Mouse (Mus musculus) neural tube, embryonic 11.5 days (tissue): ENCODE results near the gene Tigit. TPM values are rescaled to one million over a fixed set of nuclear protein-coding genes. Genes with fewer than 3 reads are reported as not detected.

Source experiments
- ATAC-seq: fragments of 200-750 bp; cut with Nextera tagmentation; 2 replicates; pipeline ENCODE4 v1.8.0; 2017; ENCODE audit warnings: moderate number of reproducible peaks, mild to moderate bottlenecking, moderate TSS enrichment, moderate library complexity; ENCODE audit not compliant: insufficient read depth, low FRiP score, low TSS enrichment
- DNase-seq: peaks from one replicate; pipeline ENCODE4 v3.0.0-alpha.2; 2015; ENCODE audit warnings: low spot score
- H3K27ac ChIP-seq: fragments of 300-500 bp; sonication (generic); 2 replicates; pipeline ENCODE4 v1.5.1; 2014; ENCODE audit warnings: low read depth, mild to moderate bottlenecking, low read length
- H3K27me3 ChIP-seq: fragments of 300-500 bp; sonication (generic); 2 replicates; pipeline ENCODE4 v1.6.1; 2014; ENCODE audit warnings: mild to moderate bottlenecking, low read length, mixed read lengths; ENCODE audit not compliant: control insufficient read depth, insufficient read depth
- H3K36me3 ChIP-seq: fragments of 300-500 bp; sonication (generic); 2 replicates; pipeline ENCODE4 v1.6.1; 2014; ENCODE audit warnings: mild to moderate bottlenecking, low read length, moderate library complexity, mixed read lengths; ENCODE audit not compliant: control insufficient read depth, insufficient read depth
- H3K4me1 ChIP-seq: fragments of 300-500 bp; sonication (generic); 2 replicates; pipeline ENCODE4 v1.6.1; 2014; ENCODE audit warnings: low read length, mixed read lengths; ENCODE audit not compliant: control insufficient read depth, insufficient read depth
- H3K4me2 ChIP-seq: fragments of 300-500 bp; sonication (generic); 2 replicates; pipeline ENCODE4 v1.6.1; 2014; ENCODE audit warnings: low read depth, mild to moderate bottlenecking, moderate library complexity
- H3K4me3 ChIP-seq: fragments of 300-500 bp; sonication (generic); 2 replicates; pipeline ENCODE4 v1.5.1; 2014; ENCODE audit warnings: low read depth, low read length
- H3K9ac ChIP-seq: fragments of 300-500 bp; sonication (generic); 2 replicates; pipeline ENCODE4 v1.6.1; 2014; ENCODE audit warnings: mild to moderate bottlenecking, low read length
- H3K9me3 ChIP-seq: fragments of 300-500 bp; sonication (generic); 2 replicates; pipeline ENCODE4 v1.6.1; 2016; ENCODE audit warnings: low read length; ENCODE audit not compliant: control insufficient read depth
- WGBS: fragments of 180-500 bp; shearing (Covaris S2); extraction: QIAGEN DNeasy Blood & Tissue Kit; methylation state at CpG from one replicate; pipeline ENCODE4 v1.1.7; 2014; 5-methylcytosine and 5-hydroxymethylcytosine counted together
- polyA plus RNA-seq: library from polyadenylated mRNA; unstranded; fragments of >200 nt; fragmentation: Nextera tagmentation; extraction: Ambion mirVana; gene quantifications from 2 replicates; pipeline ENCODE4 v1.2.1, GENCODE M21; 2014

Gene Tigit
- polyA plus RNA-seq, 1 experiment from 2014 or later = not detected

GRCm38 (mm10) chr16:43634037-43634436 lies 29.9 kb downstream of the Tigit start:
- no peak overlapping the region for H3K9ac ChIP-seq
- H3K27me3 ChIP-seq = no peaks in the 10 kb centered on the region
- H3K27ac ChIP-seq = no peak overlapping the region
- no peak for DNase-seq
- ATAC-seq = no peak
- no peaks in the 10 kb centered on the region for H3K4me1 ChIP-seq
- no peak overlapping the region for H3K4me3 ChIP-seq
- H3K4me2 ChIP-seq = no peak overlapping the region
- no peaks in the 10 kb centered on the region for H3K36me3 ChIP-seq
- no peaks in the 10 kb centered on the region for H3K9me3 ChIP-seq
- 85% methylated on average over 7 of the region's 7 CpGs for WGBS

DNA sequence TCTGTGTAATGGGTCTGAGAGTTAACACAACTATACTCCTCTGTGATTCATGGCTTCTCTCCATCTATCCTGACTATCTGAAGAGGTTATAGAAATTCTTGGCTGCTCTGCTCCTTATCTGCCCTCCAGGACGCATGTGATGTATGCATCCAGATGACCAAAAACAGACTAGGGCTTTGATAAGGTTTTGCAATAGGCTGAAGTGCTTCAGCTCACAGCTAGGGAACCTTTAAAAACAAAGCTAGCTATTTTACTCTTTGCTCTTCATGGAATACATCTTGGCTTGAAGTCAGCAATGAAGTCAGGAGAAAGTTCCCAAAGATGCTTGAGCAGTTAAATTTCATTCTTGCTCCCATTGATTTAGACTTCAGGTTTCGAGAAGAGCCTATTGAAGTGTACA lies 32.2 kb downstream of the Tigit start:
- Histone ChIP-seq H3K27ac (no peak overlapping the region), H3K27me3 (no peaks in the 10 kb centered on the region), H3K4me2 (no peak overlapping the region), H3K36me3 (no peaks in the 10 kb centered on the region), H3K4me3 (no peak overlapping the region), H3K4me1 (no peaks in the 10 kb centered on the region), H3K9me3 (no peaks in the 10 kb centered on the region), H3K9ac (no peak overlapping the region)
- WGBS = 83% methylated on average over 2 of the region's 2 CpGs
- DNase-seq = no peak
- ATAC-seq = no peak

- H3K4me3 ChIP-seq = no peak overlapping the region
- DNase-seq (no peak), ATAC-seq (no peak)
- no peaks in the 10 kb centered on the region for H3K36me3 ChIP-seq
- WGBS = 90% methylated on average over 5 of the region's 5 CpGs
- no peaks in the 10 kb centered on the region for H3K27me3 ChIP-seq
- no peaks in the 10 kb centered on the region for H3K9me3 ChIP-seq
- H3K4me2 ChIP-seq = no peak overlapping the region
- H3K27ac ChIP-seq = no peak overlapping the region
- no peaks in the 10 kb centered on the region for H3K4me1 ChIP-seq
- no peak overlapping the region for H3K9ac ChIP-seq
These were observed 35.3 kb downstream of the Tigit start for GRCm38 (mm10) chr16:43628662-43629061.

- ATAC-seq (no peak), DNase-seq (no peak)
- Histone ChIP-seq H3K9ac (no peak overlapping the region), H3K4me1 (peaks cover 4% of the 10 kb centered on the region), H3K4me3 (no peak overlapping the region), H3K36me3 (no peaks in the 10 kb centered on the region), H3K27ac (no peak overlapping the region), H3K27me3 (no peaks in the 10 kb centered on the region), H3K4me2 (no peak overlapping the region), H3K9me3 (no peaks in the 10 kb centered on the region)
- WGBS = 86% methylated on average over 5 of the region's 5 CpGs
These were observed 38.0 kb downstream of the Tigit start for GRCm38 (mm10) chr16:43625956-43626355.

DNA sequence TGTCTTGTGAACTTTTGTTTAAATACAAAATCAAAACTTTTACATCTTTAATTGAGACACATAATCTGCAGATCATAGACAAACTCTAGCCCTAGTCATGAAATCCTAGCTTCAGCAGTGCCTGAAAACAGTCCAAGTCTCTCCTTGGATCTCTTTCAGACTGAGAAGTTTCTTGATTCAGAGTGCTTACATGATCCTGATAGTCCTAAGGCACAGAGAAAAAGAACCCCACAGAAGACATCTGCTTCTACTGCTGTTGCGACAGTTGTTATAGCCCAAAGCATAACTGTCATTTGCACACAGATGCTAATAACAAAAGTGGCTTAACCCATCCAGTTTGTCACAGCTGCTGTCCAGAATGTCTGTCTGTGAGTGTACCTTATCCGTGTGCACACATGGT lies 38.7 kb downstream of the Tigit start:
- no peak for ATAC-seq
- Histone ChIP-seq H3K9ac (no peak overlapping the region), H3K4me3 (no peak overlapping the region), H3K9me3 (no peaks in the 10 kb centered on the region), H3K4me2 (no peak overlapping the region), H3K27me3 (no peaks in the 10 kb centered on the region), H3K36me3 (no peaks in the 10 kb centered on the region), H3K4me1 (peaks cover 7% of the 10 kb centered on the region), H3K27ac (no peak overlapping the region)
- DNase-seq = no peak
- 76% methylated on average over 2 of the region's 2 CpGs for WGBS

DNA sequence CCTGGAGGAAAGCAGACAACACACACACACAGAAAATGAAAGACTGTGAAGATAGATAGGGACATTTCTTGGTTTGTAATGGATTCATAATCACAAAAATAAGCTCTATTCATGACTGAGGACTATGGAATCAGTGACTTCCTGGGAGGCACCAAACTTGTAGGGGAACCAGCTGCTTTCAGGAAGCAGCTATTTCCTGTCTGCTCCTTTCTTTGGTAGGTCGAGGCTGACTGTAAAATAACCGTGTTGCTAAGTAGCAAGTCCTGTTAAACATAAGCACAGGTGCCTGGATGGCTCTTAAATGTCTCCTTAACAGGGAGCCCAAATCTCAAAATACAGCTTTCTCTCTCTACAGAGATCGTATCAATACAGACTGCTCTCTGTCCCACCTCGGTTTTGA lies 39.1 kb downstream of the Tigit start:
- H3K27ac ChIP-seq = no peak overlapping the region

GRCm38 (mm10) chr16:43623315-43624000 lies 40.5 kb downstream of the Tigit start:
- Histone ChIP-seq H3K4me3 (no peak overlapping the region), H3K27me3 (no peaks in the 10 kb centered on the region), H3K4me2 (no peak overlapping the region), H3K4me1 (peaks cover 7% of the 10 kb centered on the region), H3K9me3 (no peaks in the 10 kb centered on the region), H3K36me3 (no peaks in the 10 kb centered on the region), H3K27ac (no peak overlapping the region), H3K9ac (no peak overlapping the region)
- WGBS = 64% methylated on average over 5 of the region's 5 CpGs
- ATAC-seq (no peak), DNase-seq (no peak)

More for the DNA sequence above, 39.1 kb downstream of the Tigit start:
- Histone ChIP-seq H3K36me3 (no peaks in the 10 kb centered on the region), H3K4me2 (no peak overlapping the region), H3K9me3 (no peaks in the 10 kb centered on the region), H3K4me3 (no peak overlapping the region), H3K9ac (no peak overlapping the region), H3K4me1 (peaks cover 7% of the 10 kb centered on the region), H3K27me3 (no peaks in the 10 kb centered on the region)
- DNase-seq = no peak
- whole genome bisulfite sequencing = 82% methylated on average over 4 of the region's 4 CpGs
- ATAC-seq = no peak

- 17% methylated on average over 2 of the region's 2 CpGs for WGBS
- Histone ChIP-seq H3K9ac (no peak overlapping the region), H3K4me1 (peaks cover 7% of the 10 kb centered on the region), H3K36me3 (no peaks in the 10 kb centered on the region), H3K27ac (no peak overlapping the region), H3K27me3 (no peaks in the 10 kb centered on the region), H3K4me2 (no peak overlapping the region), H3K4me3 (no peak overlapping the region), H3K9me3 (no peaks in the 10 kb centered on the region)
- DNase-seq (no peak), ATAC-seq (no peak)
These were observed 43.6 kb downstream of the Tigit start for GRCm38 (mm10) chr16:43620359-43620758.

GRCm38 (mm10) chr16:43619277-43619676 lies 44.7 kb downstream of the Tigit start:
- Histone ChIP-seq H3K4me1 (peaks cover 7% of the 10 kb centered on the region), H3K4me2 (no peak overlapping the region), H3K9ac (no peak overlapping the region), H3K27ac (no peak overlapping the region), H3K4me3 (no peak overlapping the region), H3K27me3 (no peaks in the 10 kb centered on the region), H3K36me3 (no peaks in the 10 kb centered on the region), H3K9me3 (no peaks in the 10 kb centered on the region)
- 41% methylated on average over 6 of the region's 6 CpGs for WGBS
- ATAC-seq (no peak), DNase-seq (no peak)
